Comparison of ENCODE assay signal across 25 mouse cellular contexts in genomic region chr2:92043285-92043684, GRCm38 (mm10). TPM values are rescaled to one million over a fixed set of nuclear protein-coding genes. Genes with fewer than 3 reads are reported as not detected.
DNase-seq lines count a peak whose midpoint lies in the region; ATAC-seq and TF ChIP-seq lines count a peak whose summit lies in the region.
"Had no signal": no experiment of that assay in that cellular context is flagged by ENCODE, and none has a peak within 500 bp of the region (broad histone marks: within the 10 kb centered on the region; RNA-seq: fewer than 3 reads in every experiment).

No protein-coding gene starts in this region.

- no peak for DNase-seq in forebrain, postnatal 0 days
- no peak for DNase-seq in forebrain, embryonic 14.5 days (ENCODE audit: low spot score)
- peak; percentile 41 for DNase-seq in midbrain, embryonic 14.5 days
- no peak for DNase-seq in midbrain, embryonic 11.5 days (ENCODE audit: low spot score, missing footprints)
- DNase-seq in R1 (ENCODE audit: low read depth, low spot score): peak; percentile 30
- peak; percentile 57 for DNase-seq in brain, adult 2 months (ENCODE audit: low read depth, low spot score)
- DNase-seq in lung, postnatal 14 days: no peak
- DNase-seq: adrenal gland, postnatal 10 days; B cell, adult 2 months; cerebellum, adult 9-11 months; gastrocnemius, postnatal 10 days; gastrocnemius, postnatal 36 days; heart, adult 2 months; heart, postnatal 14 days; heart, postnatal 4 days had no signal

- H3K9me3 ChIP-seq in forebrain, postnatal 0 days (ENCODE audit: low read length): no peaks in the 10 kb centered on the region
- no peaks in the 10 kb centered on the region for H3K9me3 ChIP-seq in forebrain, embryonic 14.5 days (replicated peaks; ENCODE audit: control insufficient read depth, low read length)
- H3K9me3 ChIP-seq in midbrain, embryonic 14.5 days (ENCODE audit: control insufficient read depth, low read length): no peaks in the 10 kb centered on the region
- no peaks in the 10 kb centered on the region for H3K9me3 ChIP-seq in midbrain, embryonic 11.5 days (ENCODE audit: control insufficient read depth, low read length)
- H3K9me3 ChIP-seq: embryonic facial prominence, embryonic 12.5 days; embryonic facial prominence, embryonic 15.5 days; forebrain, embryonic 15.5 days; G1E; heart, embryonic 10.5 days; heart, embryonic 13.5 days; hindbrain, embryonic 12.5 days had no signal

- no peak overlapping the region for H3K27ac ChIP-seq in forebrain, postnatal 0 days (ENCODE audit: low read depth, low read length)
- no peak overlapping the region for H3K27ac ChIP-seq in forebrain, embryonic 14.5 days (ENCODE audit: low read depth, low read length)
- no peak overlapping the region for H3K27ac ChIP-seq in midbrain, embryonic 14.5 days (replicated peaks; ENCODE audit: low read depth, low read length)
- H3K27ac ChIP-seq in midbrain, embryonic 11.5 days (ENCODE audit: low read depth, low read length): no peak overlapping the region
- H3K27ac ChIP-seq: embryonic facial prominence, embryonic 12.5 days; embryonic facial prominence, embryonic 15.5 days; forebrain, embryonic 15.5 days; heart, adult 2 months; heart, embryonic 10.5 days; hindbrain, embryonic 12.5 days had no signal

- TF ChIP-seq CTCF in forebrain, postnatal 0 days (IDR thresholded peaks at IDR 0.05; ENCODE audit: low read depth): no peak

- no peaks in the 10 kb centered on the region for H3K4me1 ChIP-seq in forebrain, postnatal 0 days (ENCODE audit: insufficient read depth)
- H3K4me1 ChIP-seq in forebrain, embryonic 14.5 days (ENCODE audit: control insufficient read depth, insufficient read depth, low read length): no peaks in the 10 kb centered on the region
- H3K4me1 ChIP-seq in midbrain, embryonic 14.5 days (ENCODE audit: control insufficient read depth, insufficient read depth, low read length): no peaks in the 10 kb centered on the region
- no peaks in the 10 kb centered on the region for H3K4me1 ChIP-seq in midbrain, embryonic 11.5 days (ENCODE audit: control insufficient read depth, insufficient read depth, low read length)
- H3K4me1 ChIP-seq: embryonic facial prominence, embryonic 12.5 days; forebrain, embryonic 15.5 days; hindbrain, embryonic 12.5 days had no signal

- H3K27me3 ChIP-seq in forebrain, postnatal 0 days (ENCODE audit: insufficient read depth, low read length): no peaks in the 10 kb centered on the region
- H3K27me3 ChIP-seq in forebrain, embryonic 14.5 days (replicated peaks; ENCODE audit: control insufficient read depth, insufficient read depth, low read length): no peaks in the 10 kb centered on the region
- no peaks in the 10 kb centered on the region for H3K27me3 ChIP-seq in midbrain, embryonic 14.5 days (ENCODE audit: control insufficient read depth, insufficient read depth, low read length)
- H3K27me3 ChIP-seq in midbrain, embryonic 11.5 days (ENCODE audit: control insufficient read depth, insufficient read depth, low read length): no peaks in the 10 kb centered on the region
- H3K27me3 ChIP-seq: embryonic facial prominence, embryonic 12.5 days; embryonic facial prominence, embryonic 15.5 days; forebrain, embryonic 15.5 days; hindbrain, embryonic 12.5 days; Patski had no signal

- H3K36me3 ChIP-seq in forebrain, postnatal 0 days (ENCODE audit: insufficient read depth): no peaks in the 10 kb centered on the region
- H3K36me3 ChIP-seq in forebrain, embryonic 14.5 days (ENCODE audit: control insufficient read depth, insufficient read depth, low read length): no peaks in the 10 kb centered on the region
- no peaks in the 10 kb centered on the region for H3K36me3 ChIP-seq in midbrain, embryonic 14.5 days (ENCODE audit: control insufficient read depth, insufficient read depth, low read length)
- no peaks in the 10 kb centered on the region for H3K36me3 ChIP-seq in midbrain, embryonic 11.5 days (ENCODE audit: control insufficient read depth, insufficient read depth, low read length)
- H3K36me3 ChIP-seq: embryonic facial prominence, embryonic 12.5 days; embryonic facial prominence, embryonic 15.5 days; forebrain, embryonic 15.5 days; G1E; heart, embryonic 10.5 days; heart, embryonic 13.5 days; hindbrain, embryonic 12.5 days had no signal

- ATAC-seq in forebrain, postnatal 0 days: peak; percentile 40
- ATAC-seq in forebrain, embryonic 14.5 days: no peak
- no peak for ATAC-seq in midbrain, embryonic 14.5 days (ENCODE audit: low FRiP score, low TSS enrichment)
- ATAC-seq in midbrain, embryonic 11.5 days (ENCODE audit: low FRiP score): no peak
- ATAC-seq: activated CD4-positive, CD25-positive, alpha-beta regulatory T cell, adult 4 months; forebrain, embryonic 15.5 days; intestine, postnatal 0 days; Patski had no signal

- H3K4me2 ChIP-seq in forebrain, postnatal 0 days (ENCODE audit: low read depth): no peak overlapping the region
- H3K4me2 ChIP-seq in forebrain, embryonic 14.5 days (ENCODE audit: low read length): no peak overlapping the region
- H3K4me2 ChIP-seq in midbrain, embryonic 14.5 days (ENCODE audit: low read length): no peak overlapping the region
- no peak overlapping the region for H3K4me2 ChIP-seq in midbrain, embryonic 11.5 days
- H3K4me2 ChIP-seq: embryonic facial prominence, embryonic 12.5 days; embryonic facial prominence, embryonic 15.5 days; forebrain, embryonic 15.5 days; heart, embryonic 13.5 days; hindbrain, embryonic 12.5 days had no signal

- 80% methylated on average over 12 of the region's 12 CpGs for WGBS in forebrain, postnatal 0 days
- WGBS in forebrain, embryonic 14.5 days: 91% methylated on average over 12 of the region's 12 CpGs
- WGBS in midbrain, embryonic 14.5 days: 82% methylated on average over 12 of the region's 12 CpGs
- 84% methylated on average over 12 of the region's 12 CpGs for WGBS in midbrain, embryonic 11.5 days

- no peak overlapping the region for H3K9ac ChIP-seq in forebrain, postnatal 0 days
- no peak overlapping the region for H3K9ac ChIP-seq in forebrain, embryonic 14.5 days (ENCODE audit: low read length)
- H3K9ac ChIP-seq in midbrain, embryonic 14.5 days (replicated peaks; ENCODE audit: low read length): no peak overlapping the region
- H3K9ac ChIP-seq in midbrain, embryonic 11.5 days (ENCODE audit: low read length): no peak overlapping the region
- H3K9ac ChIP-seq: embryonic facial prominence, embryonic 12.5 days; embryonic facial prominence, embryonic 15.5 days; forebrain, embryonic 15.5 days; heart, embryonic 13.5 days; hindbrain, embryonic 12.5 days had no signal

- no peak overlapping the region for H3K4me3 ChIP-seq in forebrain, postnatal 0 days (ENCODE audit: low read depth, low read length)
- no peak overlapping the region for H3K4me3 ChIP-seq in forebrain, embryonic 14.5 days (ENCODE audit: low read depth, low read length)
- no peak overlapping the region for H3K4me3 ChIP-seq in midbrain, embryonic 14.5 days (replicated peaks; ENCODE audit: low read depth, low read length)
- H3K4me3 ChIP-seq in midbrain, embryonic 11.5 days (ENCODE audit: low read depth, low read length): no peak overlapping the region
- H3K4me3 ChIP-seq: embryonic facial prominence, embryonic 12.5 days; embryonic facial prominence, embryonic 15.5 days; forebrain, embryonic 15.5 days; heart, adult 2 months; heart, embryonic 10.5 days; heart, embryonic 13.5 days; hindbrain, embryonic 12.5 days had no signal

RNA-seq across cellular contexts. Expression of gene Creb3l1, which starts 19.0 kb away (rescaled TPM):
- total RNA-seq in forebrain, postnatal 0 days (2014; rRNA removed): 1.4 and 2.0 TPM in 2 replicates
- 2.9 TPM in 2 replicates for polyA plus RNA-seq in forebrain, postnatal 0 days (2015; fragmentation: Nextera tagmentation; extraction: Ambion mirVana)
- 0.80 and 1.3 TPM in 2 replicates for polyA plus RNA-seq in forebrain, embryonic 14.5 days (2014; fragmentation: Nextera tagmentation; extraction: Ambion mirVana)
- polyA plus RNA-seq in midbrain, embryonic 14.5 days (2014; fragmentation: Nextera tagmentation; extraction: Ambion mirVana): 0.69 and 2.0 TPM in 2 replicates
- polyA plus RNA-seq in midbrain, embryonic 11.5 days (2014; fragmentation: Nextera tagmentation; extraction: Ambion mirVana): 2.0 and 2.1 TPM in 2 replicates

RNA-seq across cellular contexts. Expression of gene Phf21a, which starts 49.6 kb away (rescaled TPM):
- 107 and 146 TPM in 2 replicates for total RNA-seq in forebrain, postnatal 0 days (2014; rRNA removed)
- polyA plus RNA-seq in forebrain, postnatal 0 days (2015; fragmentation: Nextera tagmentation; extraction: Ambion mirVana): 24.6 and 34.4 TPM in 2 replicates
- polyA plus RNA-seq in forebrain, embryonic 14.5 days (2014; fragmentation: Nextera tagmentation; extraction: Ambion mirVana): 37.5 and 39.2 TPM in 2 replicates
- 32.3 and 35.4 TPM in 2 replicates for polyA plus RNA-seq in midbrain, embryonic 14.5 days (2014; fragmentation: Nextera tagmentation; extraction: Ambion mirVana)
- 34.4 and 37.5 TPM in 2 replicates for polyA plus RNA-seq in midbrain, embryonic 11.5 days (2014; fragmentation: Nextera tagmentation; extraction: Ambion mirVana)

Comparison
In these comparisons a context has a peak if more than half of its experiments do, and no peak if none do; other contexts are left out.
1. DNase-seq: peak in midbrain, embryonic 14.5 days (single experiment), R1 (single experiment) and brain, adult 2 months (single experiment); none in forebrain, postnatal 0 days (single experiment), forebrain, embryonic 14.5 days (single experiment), midbrain, embryonic 11.5 days (single experiment) and lung, postnatal 14 days (single experiment).